Mouse (Mus musculus): ENCODE data around the gene Sf3b3. TPM values are rescaled to one million over a fixed set of nuclear protein-coding genes. Genes with fewer than 3 reads are reported as not detected.
"Not testable (repeated sequence)": the region's sequence is repeated elsewhere in the genome, so short reads cannot be mapped to it uniquely, and the experiment has no call there.

Sf3b3 gene
- polyA plus RNA-seq, 1 experiment, result 34.0 TPM

- not testable (repeated sequence) for DNase-seq (ENCODE audit: low read depth, low spot score)
- WGBS, result 77% methylated on average over 7 of the region's 7 CpGs
Measured at GRCm38 (mm10) chr8:110786501-110786900, 60.1 kb downstream of the Sf3b3 start.

- WGBS, result 94% methylated on average over 2 of the region's 2 CpGs
Measured at GRCm38 (mm10) chr8:110785366-110785765, 61.2 kb downstream of the Sf3b3 start.

GRCm38 (mm10) chr8:110779924-110780718 is 66.5 kb downstream of the Sf3b3 start:
- DNase-seq (ENCODE audit: low read depth, low spot score), result no peak
- 34% methylated on average over 13 of the region's 13 CpGs for WGBS

More at GRCm38 (mm10) chr8:110785366-110785765, 61.2 kb downstream of the Sf3b3 start:
- DNase-seq (ENCODE audit: low read depth, low spot score), result no peak

GRCm38 (mm10) chr8:110776335-110776734 is 70.3 kb downstream of the Sf3b3 start:
- DNase-seq (ENCODE audit: low read depth, low spot score), result no peak

GRCm38 (mm10) chr8:110775721-110776120 is 70.9 kb downstream of the Sf3b3 start:
- 88% methylated on average over 3 of the region's 3 CpGs for WGBS
- no peak for DNase-seq (ENCODE audit: low read depth, low spot score)

More at GRCm38 (mm10) chr8:110776335-110776734, 70.3 kb downstream of the Sf3b3 start:
- WGBS, result 97% methylated on average over 3 of the region's 3 CpGs

- DNase-seq (ENCODE audit: low read depth, low spot score), result no peak
- 85% methylated on average over 8 of the region's 8 CpGs for WGBS
Measured at GRCm38 (mm10) chr8:110775316-110775715, 71.3 kb downstream of the Sf3b3 start.

GRCm38 (mm10) chr8:110774725-110775124 is 71.9 kb downstream of the Sf3b3 start:
- no peak for DNase-seq (ENCODE audit: low read depth, low spot score)
- 80% methylated on average over 6 of the region's 6 CpGs for WGBS

- no peak for DNase-seq (ENCODE audit: low read depth, low spot score)
- WGBS, result 67% methylated on average over 3 of the region's 3 CpGs
Measured at GRCm38 (mm10) chr8:110774047-110774446, 72.5 kb downstream of the Sf3b3 start.

GRCm38 (mm10) chr8:110772452-110772851 is 74.1 kb downstream of the Sf3b3 start:
- WGBS, result 69% methylated on average over 7 of the region's 7 CpGs
- no peak for DNase-seq (ENCODE audit: low read depth, low spot score)

GRCm38 (mm10) chr8:110767261-110767660 is 79.3 kb downstream of the Sf3b3 start:
- WGBS, result 43% methylated on average over 6 of the region's 6 CpGs
- DNase-seq (ENCODE audit: low read depth, low spot score), result no peak

GRCm38 (mm10) chr8:110764671-110765070 is 81.9 kb downstream of the Sf3b3 start:
- no peak for DNase-seq (ENCODE audit: low read depth, low spot score)
- 94% methylated on average over 3 of the region's 3 CpGs for WGBS

GRCm38 (mm10) chr8:110761988-110762387 is 84.6 kb downstream of the Sf3b3 start:
- 54% methylated on average over 6 of the region's 6 CpGs for WGBS
- DNase-seq (ENCODE audit: low read depth, low spot score), result no peak

- no peak for DNase-seq (ENCODE audit: low read depth, low spot score)
- 57% methylated on average over 5 of the region's 5 CpGs for WGBS
Measured at GRCm38 (mm10) chr8:110761185-110761584, 85.4 kb downstream of the Sf3b3 start.

GRCm38 (mm10) chr8:110760280-110760940 is 86.2 kb downstream of the Sf3b3 start:
- 58% methylated on average over 7 of the region's 7 CpGs for WGBS

More at GRCm38 (mm10) chr8:110760280-110760940, 86.2 kb downstream of the Sf3b3 start:
- no peak for DNase-seq (ENCODE audit: low read depth, low spot score)

Other genes starting within 250 kb of the Sf3b3 start
- 26.3 and 31.0 TPM in 2 replicates for gene Vac14, start 228.2 kb downstream of the Sf3b3 start, polyA plus RNA-seq (2012; rRNA removed)
- 9.9 and 13.2 TPM in 2 replicates for gene Mtss1l, start 125.3 kb downstream of the Sf3b3 start, polyA plus RNA-seq (2012; rRNA removed)
- gene Il34, start 40.9 kb downstream of the Sf3b3 start, polyA plus RNA-seq (2012; rRNA removed), result 12.7 and 20.0 TPM in 2 replicates
- 29.3 and 36.6 TPM in 2 replicates for gene Cog4, start 187 bp downstream of the Sf3b3 start, polyA plus RNA-seq (2012; rRNA removed)
- 13.2 and 25.7 TPM in 2 replicates for gene Fuk, start 55.7 kb upstream of the Sf3b3 start, polyA plus RNA-seq (2012; rRNA removed)
- 5.0 and 6.9 TPM in 2 replicates for gene St3gal2, start 73.1 kb upstream of the Sf3b3 start, polyA plus RNA-seq (2012; rRNA removed)
- 20.6 and 24.2 TPM in 2 replicates for gene Ddx19a, start 151.0 kb upstream of the Sf3b3 start, polyA plus RNA-seq (2012; rRNA removed)
- gene Ddx19b, start 185.0 kb upstream of the Sf3b3 start, polyA plus RNA-seq (2012; rRNA removed), result 3.5 and 4.3 TPM in 2 replicates
- 27.9 and 37.2 TPM in 2 replicates for gene Aars, start 186.4 kb upstream of the Sf3b3 start, polyA plus RNA-seq (2012; rRNA removed)
- 0.10 TPM in 1 of 2 replicates, not detected in the other for gene Exosc6, start 209.6 kb upstream of the Sf3b3 start, polyA plus RNA-seq (2012; rRNA removed)
- gene Clec18a, start 245.6 kb upstream of the Sf3b3 start, polyA plus RNA-seq (2012; rRNA removed), result 0.05 TPM in 1 of 2 replicates, not detected in the other
- gene Pdpr, start 247.8 kb upstream of the Sf3b3 start, polyA plus RNA-seq (2012; rRNA removed), result 3.0 and 10.6 TPM in 2 replicates

Data from large intestine, adult 2 months (tissue).